23 mouse cellular contexts compared by ENCODE assay signal in the genomic region with DNA sequence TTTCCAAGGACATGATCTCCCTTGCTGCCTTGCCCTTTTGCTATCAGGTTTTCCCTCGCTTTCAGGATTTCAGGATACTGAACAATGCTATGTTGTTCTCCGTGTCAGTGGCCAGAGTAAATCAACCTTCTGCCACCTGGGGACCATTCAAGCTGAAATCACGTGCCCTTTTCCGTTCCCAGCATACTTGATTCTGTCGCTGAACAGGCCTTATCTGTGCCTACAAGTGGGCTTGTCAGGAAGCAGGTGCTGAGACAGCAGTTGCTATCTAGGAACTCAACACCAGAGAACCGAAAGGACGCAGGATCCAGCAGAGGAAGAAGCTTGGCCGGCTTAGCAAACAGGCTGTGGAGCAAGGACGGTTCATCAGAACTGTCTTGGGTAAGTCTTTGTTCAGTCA. TPM values are rescaled to one million over a fixed set of nuclear protein-coding genes. Genes with fewer than 3 reads are reported as not detected.
DNase-seq lines count a peak whose midpoint lies in the region; ATAC-seq and TF ChIP-seq lines count a peak whose summit lies in the region.
"Had no signal": no experiment of that assay in that cellular context is flagged by ENCODE, and none has a peak within 500 bp of the region (broad histone marks: within the 10 kb centered on the region; RNA-seq: fewer than 3 reads in every experiment).

A gene (plus strand): TSS at position 194 of the 400 bp plus-strand sequence.

- H3K4me1 ChIP-seq in heart, embryonic 13.5 days = 0 out of 2 replicates have a peak, but pooled peaks cover 6% of the 10 kb centered on the region
- H3K4me1 ChIP-seq in heart, embryonic 16.5 days (ENCODE audit: control insufficient read depth, insufficient read depth, low read length) = peaks cover 4% of the 10 kb centered on the region; the same call in 1 of the 2 replicates
- no peaks in the 10 kb centered on the region for H3K4me1 ChIP-seq in liver, embryonic 14.5 days (replicated peaks; ENCODE audit: control insufficient read depth in 2 of 2, insufficient read depth in 2 of 2, low read length in 1 of 2)
- H3K4me1 ChIP-seq: embryonic facial prominence, embryonic 15.5 days; forebrain, embryonic 10.5 days had no signal

- no peaks in the 10 kb centered on the region for H3K27me3 ChIP-seq in heart, embryonic 13.5 days (replicated peaks)
- H3K27me3 ChIP-seq in heart, embryonic 16.5 days (ENCODE audit: control insufficient read depth, insufficient read depth, low read length) = no peaks in the 10 kb centered on the region
- no peaks in the 10 kb centered on the region for H3K27me3 ChIP-seq in liver, embryonic 14.5 days (ENCODE audit: control insufficient read depth, insufficient read depth, low read length)
- H3K27me3 ChIP-seq: embryonic facial prominence, embryonic 15.5 days had no signal

- no peak within 1 kb of the TSS for H3K9ac ChIP-seq in heart, embryonic 13.5 days
- H3K9ac ChIP-seq in heart, embryonic 16.5 days (ENCODE audit: low read length) = no peak within 1 kb of the TSS
- H3K9ac ChIP-seq in liver, embryonic 14.5 days (replicated peaks) = no peak within 1 kb of the TSS
- H3K9ac ChIP-seq: embryonic facial prominence, embryonic 15.5 days; forebrain, postnatal 0 days; hindbrain, embryonic 14.5 days had no signal

- no peak for ATAC-seq in heart, embryonic 13.5 days (ENCODE audit: extremely low read depth, insufficient number of reproducible peaks, low FRiP score, low TSS enrichment)
- peak; percentile 78 for ATAC-seq in heart, embryonic 16.5 days (replicated peaks; ENCODE audit: extremely low read depth, insufficient read depth, low FRiP score)
- ATAC-seq in liver, embryonic 14.5 days (ENCODE audit: insufficient read depth) = no peak
- ATAC-seq in activated CD4-positive, CD25-positive, alpha-beta regulatory T cell, adult 4 months = no peak
- ATAC-seq in erythroblast, adult 5-6 weeks (replicated peaks; ENCODE audit: low FRiP score, poor library complexity, severe bottlenecking) = no peak
- ATAC-seq: CD4-positive, CD25-positive, alpha-beta regulatory T cell, adult 4 months had no signal

- H3K36me3 ChIP-seq in heart, embryonic 13.5 days = no peaks in the 10 kb centered on the region
- H3K36me3 ChIP-seq in heart, embryonic 16.5 days (ENCODE audit: control insufficient read depth, insufficient read depth) = no peaks in the 10 kb centered on the region
- H3K36me3 ChIP-seq in liver, embryonic 14.5 days (replicated peaks; ENCODE audit: control insufficient read depth, insufficient read depth, low read depth) = no peaks in the 10 kb centered on the region
- H3K36me3 ChIP-seq: embryonic facial prominence, embryonic 15.5 days; forebrain, embryonic 10.5 days had no signal

- H3K9me3 ChIP-seq in heart, embryonic 13.5 days = no peaks in the 10 kb centered on the region
- no peaks in the 10 kb centered on the region for H3K9me3 ChIP-seq in heart, embryonic 16.5 days (replicated peaks; ENCODE audit: control insufficient read depth, low read length)
- H3K9me3 ChIP-seq in liver, embryonic 14.5 days (ENCODE audit: control insufficient read depth, low read length) = no peaks in the 10 kb centered on the region
- H3K9me3 ChIP-seq: embryonic facial prominence, embryonic 15.5 days; forebrain, embryonic 10.5 days had no signal

- peak within 1 kb of the TSS; percentile 58 for H3K27ac ChIP-seq in heart, embryonic 13.5 days (replicated peaks)
- H3K27ac ChIP-seq in heart, embryonic 16.5 days (ENCODE audit: low read length) = peak within 1 kb of the TSS; percentile 10; the same call in 1 of the 2 replicates
- no peak within 1 kb of the TSS for H3K27ac ChIP-seq in liver, embryonic 14.5 days
- H3K27ac ChIP-seq: embryonic facial prominence, embryonic 15.5 days; forebrain, embryonic 10.5 days; gastrocnemius, adult 2 months; hindbrain, embryonic 14.5 days; stomach, postnatal 0 days had no signal

- peak within 1 kb of the TSS; percentile 18 for H3K4me3 ChIP-seq in heart, embryonic 13.5 days
- H3K4me3 ChIP-seq in heart, embryonic 16.5 days (ENCODE audit: low read length) = peak within 1 kb of the TSS; percentile 24
- no peak within 1 kb of the TSS for H3K4me3 ChIP-seq in liver, embryonic 14.5 days (ENCODE audit: insufficient read depth in 1 of 2, low read depth in 2 of 2, low read length in 2 of 2)
- H3K4me3 ChIP-seq: embryonic facial prominence, embryonic 15.5 days; forebrain, embryonic 10.5 days; gastrocnemius, adult 2 months had no signal

- TF ChIP-seq EP300 in liver, embryonic 14.5 days (IDR thresholded peaks at IDR 0.05; ENCODE audit: low read depth) = no peak

- H3K4me2 ChIP-seq in heart, embryonic 13.5 days = peak within 1 kb of the TSS; percentile 59
- H3K4me2 ChIP-seq in heart, embryonic 16.5 days (ENCODE audit: low read depth, low read length) = peak within 1 kb of the TSS; percentile 54
- H3K4me2 ChIP-seq in liver, embryonic 14.5 days (ENCODE audit: low read depth) = peak within 1 kb of the TSS; percentile 13; the same call in 1 of the 2 replicates
- H3K4me2 ChIP-seq: embryonic facial prominence, embryonic 15.5 days; hindbrain, embryonic 14.5 days; midbrain, embryonic 11.5 days had no signal

- no peak for DNase-seq in heart, adult 11 months
- peak; percentile 55 for DNase-seq in MEL-GATA-1-ER (ENCODE audit: extremely low read depth, low read depth)
- DNase-seq in liver, embryonic 14.5 days (ENCODE audit: low read depth in 3 of 3, low spot score in 3 of 3) = no peak
- DNase-seq in c-Kit-positive CD71-positive TER-119-positive erythroid progenitor cells, embryonic 14.5 days (ENCODE audit: low spot score) = no peak
- DNase-seq: gastrocnemius, adult 2 months had no signal

- WGBS in heart, embryonic 13.5 days = 17% methylated on average over 9 of the region's 9 CpGs
- WGBS in heart, embryonic 16.5 days = 31% methylated on average over 9 of the region's 9 CpGs
- WGBS in liver, embryonic 14.5 days (ENCODE audit: insufficient replicate concordance) = 19% methylated on average over 9 of the region's 9 CpGs

- no peak for TF ChIP-seq CTCF in liver, embryonic 14.5 days (IDR thresholded peaks at IDR 0.05; ENCODE audit: low read depth)

RNA-seq across cellular contexts. Expression of the gene that starts here (rescaled TPM):
- 1.9 and 2.9 TPM in 2 replicates for polyA plus RNA-seq in heart, embryonic 13.5 days (2015; fragmentation: Nextera tagmentation; extraction: Ambion mirVana)
- 0.96 and 1.7 TPM in 2 replicates for polyA plus RNA-seq in heart, embryonic 16.5 days (2015; fragmentation: Nextera tagmentation; extraction: Ambion mirVana)
- 0.08 and 0.19 TPM in 2 replicates for polyA plus RNA-seq in liver, embryonic 14.5 days (2012; rRNA removed)
- polyA plus RNA-seq in liver, embryonic 14.5 days (2014; fragmentation: Nextera tagmentation; extraction: Ambion mirVana) = 0.08 TPM in 1 of 2 replicates, not detected in the other
- not detected for polyA plus RNA-seq in activated CD4-positive, CD25-positive, alpha-beta regulatory T cell, adult 4 months (2017; shearing (Covaris generic))
- total RNA-seq in erythroblast, adult 5-6 weeks (2015; ENCODE audit: low replicate concordance) = not detected in 2 replicates
- total RNA-seq in erythroblast, adult 5-6 weeks (2017; ENCODE audit: low replicate concordance) = not detected in 2 replicates
- total RNA-seq: ES-E14; gastrocnemius, adult 2 months; granulocyte monocyte progenitor cell, adult 5-6 weeks; left cerebral cortex, adult 18-20 months had no signal
- polyA plus RNA-seq: CD4-positive, CD25-positive, alpha-beta regulatory T cell, adult 4 months; embryonic facial prominence, embryonic 15.5 days; forebrain, embryonic 10.5 days; hindbrain, embryonic 14.5 days; limb, embryonic 11.5 days; liver, embryonic 16.5 days; midbrain, embryonic 11.5 days; stomach, postnatal 0 days; thymus, postnatal 0 days; urinary bladder, adult 2 months had no signal

Comparison
In these comparisons a context has a peak if more than half of its experiments do, and no peak if none do; other contexts are left out.
1. H3K4me3 ChIP-seq: peak in heart, embryonic 13.5 days (single experiment) and heart, embryonic 16.5 days (single experiment); none in liver, embryonic 14.5 days (0 of 2).
2. Peak in every context shown above with its lines, with median percentiles within 50 percentile points of each other: H3K4me2 ChIP-seq.